Mouse (Mus musculus) erythroblast, adult 5-6 weeks (primary cell): ENCODE measurements around the gene Nlrp4a. TPM values are rescaled to one million over a fixed set of nuclear protein-coding genes. Genes with fewer than 3 reads are reported as not detected.
"Not testable (repeated sequence)": the region's sequence is repeated elsewhere in the genome, so short reads cannot be mapped to it uniquely, and the experiment has no call there.

ENCODE experiments used
- ATAC-seq: replicated peaks from 2 replicates; pipeline ENCODE4 v1.8.0; 2016; ENCODE audit warnings: moderate number of reproducible peaks, mild to moderate bottlenecking, moderate TSS enrichment, inconsistent platforms; ENCODE audit not compliant: poor library complexity, low FRiP score, severe bottlenecking
- total RNA-seq, 2 experiments: library from RNA; stranded (forward) in 1 of 2; stranded (reverse) in 1 of 2; fragments of 150-400 nt in 1 of 2; fragments of 200-764, 138-1000 nt in 1 of 2; gene quantifications; 2 replicates each; pipeline versions ENCODE4 v1.2.3 to v1.2.4; 2015 to 2017; ENCODE audit warnings: low replicate concordance in 2 of 2

The Nlrp4a gene
- not detected in 2 replicates for total RNA-seq (2015; ENCODE audit: low replicate concordance)
- not detected in 2 replicates for total RNA-seq (2017; ENCODE audit: low replicate concordance)

GRCm38 (mm10) chr7:26434813-26435212, at the start of gene Nlrp4a:
Gene Nlrp4a, plus strand, starts transcription at chr7:26435113.
- ATAC-seq: no peak

GRCm38 (mm10) chr7:26386691-26387090, 48.2 kb upstream of the Nlrp4a start:
- not testable (repeated sequence) for ATAC-seq

DNA sequence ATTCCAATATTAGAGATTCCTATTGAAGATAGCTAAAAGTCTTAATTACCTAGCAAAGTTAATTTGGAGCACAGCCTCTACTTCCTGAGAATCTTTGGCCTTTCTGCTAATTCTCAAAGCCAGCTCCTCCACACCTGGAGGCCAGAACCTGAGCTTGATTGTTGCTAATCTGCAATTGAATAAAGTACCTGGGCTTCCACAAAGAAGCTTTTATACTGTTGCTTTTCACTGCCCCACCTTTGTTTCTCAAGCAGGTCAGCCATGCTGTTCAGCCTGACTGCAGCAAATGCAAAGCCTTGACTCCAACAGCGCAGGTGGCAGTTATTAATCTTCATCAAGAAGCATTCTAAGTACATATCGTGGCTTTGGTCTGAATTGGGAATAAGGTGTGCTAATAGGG, 43.8 kb upstream of the Nlrp4a start:
- ATAC-seq: not testable (repeated sequence)

DNA sequence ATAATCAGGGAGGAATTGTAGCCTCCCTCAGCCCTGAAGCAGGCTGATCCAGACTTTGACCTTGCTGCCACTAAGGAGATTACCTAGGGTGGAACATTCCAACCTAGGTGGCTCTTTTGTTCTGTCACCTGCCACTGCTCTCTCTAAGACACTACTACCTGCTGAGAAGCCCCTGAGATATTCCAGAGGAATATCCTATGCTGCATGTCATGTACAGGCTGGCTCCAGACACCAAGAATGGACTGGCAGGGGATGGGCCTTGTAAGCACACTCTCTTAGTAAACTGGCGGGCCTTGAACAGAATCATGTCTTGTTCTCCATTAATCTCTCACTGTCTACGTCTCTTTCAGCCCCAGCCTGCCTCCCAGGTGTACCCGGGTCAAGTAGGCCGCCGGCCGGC, 43.1 kb upstream of the Nlrp4a start:
- not testable (repeated sequence) for ATAC-seq

GRCm38 (mm10) chr7:26403600-26403999, 31.3 kb upstream of the Nlrp4a start, which contains the start of gene Nlrp9c:
Gene Nlrp9c, minus strand, starts transcription at chr7:26403700.
- ATAC-seq: not testable (repeated sequence)

DNA sequence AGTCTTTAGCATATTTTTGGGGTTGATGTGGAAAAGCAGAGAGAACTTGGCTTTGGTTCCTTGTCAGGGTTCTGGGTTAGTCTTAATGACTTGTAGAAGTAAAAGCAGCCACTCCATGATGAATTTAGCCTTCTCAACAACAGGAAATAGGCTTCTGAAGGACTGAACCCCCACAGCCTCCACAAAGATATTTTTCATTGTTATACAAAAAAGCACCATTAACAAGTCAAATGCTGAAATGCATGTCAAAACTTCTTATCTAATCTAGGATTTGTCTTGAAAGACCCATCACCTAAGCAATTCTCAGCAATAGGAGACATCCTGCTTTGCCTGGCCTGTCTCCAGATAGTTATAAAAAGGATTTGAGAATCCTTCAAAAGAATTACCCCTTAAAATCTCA, 41.8 kb downstream of the Nlrp4a start:
- ATAC-seq: no peak

- not testable (repeated sequence) for ATAC-seq
Measured at GRCm38 (mm10) chr7:26489514-26489913, 54.6 kb downstream of the Nlrp4a start.

Other genes starting within 250 kb of the Nlrp4a start
- gene Vmn1r184, start 174.8 kb upstream of the Nlrp4a start, total RNA-seq (2015; ENCODE audit: low replicate concordance): not detected in 2 replicates
- not detected in 2 replicates for gene Vmn1r184, start 174.8 kb upstream of the Nlrp4a start, total RNA-seq (2017; ENCODE audit: low replicate concordance)
- gene Cyp2a4, start 127.9 kb upstream of the Nlrp4a start, total RNA-seq (2015; ENCODE audit: low replicate concordance): not detected in 2 replicates
- not detected in 2 replicates for gene Cyp2a4, start 127.9 kb upstream of the Nlrp4a start, total RNA-seq (2017; ENCODE audit: low replicate concordance)
- gene Nlrp9c, start 31.4 kb upstream of the Nlrp4a start, total RNA-seq (2015; ENCODE audit: low replicate concordance): not detected in 2 replicates
- not detected in 2 replicates for gene Nlrp9c, start 31.4 kb upstream of the Nlrp4a start, total RNA-seq (2017; ENCODE audit: low replicate concordance)
- not detected in 2 replicates for gene Nlrp9a, start 99.9 kb downstream of the Nlrp4a start, total RNA-seq (2015; ENCODE audit: low replicate concordance)
- gene Nlrp9a, start 99.9 kb downstream of the Nlrp4a start, total RNA-seq (2017; ENCODE audit: low replicate concordance): not detected in 2 replicates
- not detected in 2 replicates for gene Vmn1r185, start 183.4 kb downstream of the Nlrp4a start, total RNA-seq (2015; ENCODE audit: low replicate concordance)
- gene Vmn1r185, start 183.4 kb downstream of the Nlrp4a start, total RNA-seq (2017; ENCODE audit: low replicate concordance): 0.42 TPM in 1 of 2 replicates, not detected in the other